Mouse (Mus musculus) stomach, embryonic 16.5 days (tissue): ENCODE measurements around the gene Bace2. TPM values are rescaled to one million over a fixed set of nuclear protein-coding genes. Genes with fewer than 3 reads are reported as not detected.

ENCODE experiments used
- ATAC-seq: fragments of 200-750 bp; cut with Nextera tagmentation; 2 replicates; pipeline ENCODE4 v1.8.0; 2017; ENCODE audit warnings: moderate number of reproducible peaks, moderate TSS enrichment; ENCODE audit not compliant: insufficient read depth, low FRiP score
- H3K27ac ChIP-seq: fragments of 300-500 bp; sonication (generic); 2 replicates; pipeline ENCODE4 v1.5.1; 2014; ENCODE audit warnings: low read length
- H3K27me3 ChIP-seq: fragments of 300-500 bp; sonication (generic); 2 replicates; pipeline ENCODE4 v1.6.1; 2014; ENCODE audit warnings: low read length, control low read depth, mixed read lengths; ENCODE audit not compliant: control insufficient read depth, insufficient read depth
- H3K36me3 ChIP-seq: fragments of 300-500 bp; sonication (generic); 2 replicates; pipeline ENCODE4 v1.6.1; 2014; ENCODE audit warnings: low read length; ENCODE audit not compliant: control insufficient read depth, insufficient read depth
- H3K4me1 ChIP-seq: fragments of 300-500 bp; sonication (generic); 2 replicates; pipeline ENCODE4 v1.6.1; 2014; ENCODE audit warnings: low read length, control low read depth, mixed read lengths; ENCODE audit not compliant: control insufficient read depth, insufficient read depth
- H3K4me2 ChIP-seq: fragments of 300-500 bp; sonication (generic); 2 replicates; pipeline ENCODE4 v1.6.1; 2014; ENCODE audit warnings: low read depth, low read length, mixed read lengths
- H3K4me3 ChIP-seq: fragments of 300-500 bp; sonication (generic); replicated peaks from 2 replicates; pipeline ENCODE4 v1.5.1; 2014; ENCODE audit warnings: mild to moderate bottlenecking, low read length
- H3K9ac ChIP-seq: fragments of 300-500 bp; sonication (generic); 2 replicates; pipeline ENCODE4 v1.6.1; 2014; ENCODE audit warnings: low read length
- H3K9me3 ChIP-seq: fragments of 300-500 bp; sonication (generic); replicated peaks from 2 replicates; pipeline ENCODE4 v1.6.1; 2016; ENCODE audit warnings: low read length, control low read depth; ENCODE audit not compliant: control insufficient read depth
- WGBS: fragments of 180-500 bp; shearing (Covaris S2); extraction: QIAGEN DNeasy Blood & Tissue Kit; methylation state at CpG from one replicate; pipeline ENCODE4 v1.1.7; 2014; 5-methylcytosine and 5-hydroxymethylcytosine counted together
- polyA plus RNA-seq: library from polyadenylated mRNA; unstranded; fragments of >200 nt; fragmentation: Nextera tagmentation; extraction: Ambion mirVana; gene quantifications from 2 replicates; pipeline ENCODE4 v1.2.1, GENCODE M21; 2015

Gene Bace2
- polyA plus RNA-seq, 1 experiment from 2014 or later: 116 TPM

GRCm38 (mm10) chr16:97421671-97422070 is 65.1 kb downstream of the Bace2 start:
- Histone ChIP-seq H3K9ac (no peak overlapping the region), H3K27ac (no peak overlapping the region), H3K36me3 (no peaks in the 10 kb centered on the region), H3K4me3 (no peak overlapping the region), H3K4me1 (no peaks in the 10 kb centered on the region), H3K27me3 (no peaks in the 10 kb centered on the region), H3K4me2 (no peak overlapping the region), H3K9me3 (no peaks in the 10 kb centered on the region)
- 78% methylated on average over 6 of the region's 6 CpGs for WGBS
- no peak for ATAC-seq

- Histone ChIP-seq H3K4me3 (no peak overlapping the region), H3K9me3 (no peaks in the 10 kb centered on the region), H3K36me3 (no peaks in the 10 kb centered on the region), H3K4me1 (no peaks in the 10 kb centered on the region), H3K27ac (no peak overlapping the region), H3K4me2 (no peak overlapping the region), H3K27me3 (no peaks in the 10 kb centered on the region), H3K9ac (no peak overlapping the region)
- WGBS: 66% methylated on average over 1 of the region's 1 CpGs
- ATAC-seq: no peak
These were observed 67.1 kb downstream of the Bace2 start for GRCm38 (mm10) chr16:97423627-97424026.

- 83% methylated on average over 3 of the region's 3 CpGs for WGBS
- Histone ChIP-seq H3K36me3 (no peaks in the 10 kb centered on the region), H3K27ac (no peak overlapping the region), H3K4me3 (no peak overlapping the region), H3K9ac (no peak overlapping the region), H3K27me3 (no peaks in the 10 kb centered on the region), H3K4me2 (no peak overlapping the region), H3K4me1 (no peaks in the 10 kb centered on the region), H3K9me3 (no peaks in the 10 kb centered on the region)
- no peak for ATAC-seq
These were observed 71.5 kb downstream of the Bace2 start for GRCm38 (mm10) chr16:97428026-97428425.

GRCm38 (mm10) chr16:97430091-97430490 is 73.5 kb downstream of the Bace2 start:
- 95% methylated on average over 4 of the region's 4 CpGs for WGBS
- H3K4me1 ChIP-seq: no peaks in the 10 kb centered on the region
- no peaks in the 10 kb centered on the region for H3K27me3 ChIP-seq
- H3K9ac ChIP-seq: no peak overlapping the region
- H3K27ac ChIP-seq: no peak overlapping the region
- no peak for ATAC-seq
- H3K4me2 ChIP-seq: no peak overlapping the region
- no peak overlapping the region for H3K4me3 ChIP-seq
- H3K9me3 ChIP-seq: no peaks in the 10 kb centered on the region
- no peaks in the 10 kb centered on the region for H3K36me3 ChIP-seq

GRCm38 (mm10) chr16:97431328-97431727 is 74.8 kb downstream of the Bace2 start:
- H3K27me3 ChIP-seq: no peaks in the 10 kb centered on the region
- no peak for ATAC-seq
- H3K27ac ChIP-seq: no peak overlapping the region
- H3K9ac ChIP-seq: no peak overlapping the region
- H3K4me1 ChIP-seq: no peaks in the 10 kb centered on the region
- H3K9me3 ChIP-seq: no peaks in the 10 kb centered on the region
- H3K4me2 ChIP-seq: no peak overlapping the region
- WGBS: 58% methylated on average over 4 of the region's 4 CpGs
- H3K4me3 ChIP-seq: no peak overlapping the region
- no peaks in the 10 kb centered on the region for H3K36me3 ChIP-seq

- H3K4me1 ChIP-seq: no peaks in the 10 kb centered on the region
- no peak overlapping the region for H3K9ac ChIP-seq
- 66% methylated on average over 2 of the region's 2 CpGs for WGBS
- ATAC-seq: no peak
- H3K27ac ChIP-seq: no peak overlapping the region
- no peaks in the 10 kb centered on the region for H3K27me3 ChIP-seq
- H3K4me2 ChIP-seq: no peak overlapping the region
- no peaks in the 10 kb centered on the region for H3K9me3 ChIP-seq
- no peak overlapping the region for H3K4me3 ChIP-seq
- no peaks in the 10 kb centered on the region for H3K36me3 ChIP-seq
These were observed 77.7 kb downstream of the Bace2 start for GRCm38 (mm10) chr16:97434206-97434605.

GRCm38 (mm10) chr16:97437448-97438056 is 81.0 kb downstream of the Bace2 start:
- H3K4me2 ChIP-seq: no peak overlapping the region
- H3K9ac ChIP-seq: no peak overlapping the region
- no peaks in the 10 kb centered on the region for H3K4me1 ChIP-seq
- no peaks in the 10 kb centered on the region for H3K36me3 ChIP-seq
- no peaks in the 10 kb centered on the region for H3K27me3 ChIP-seq
- H3K4me3 ChIP-seq: no peak overlapping the region
- H3K27ac ChIP-seq: no peak overlapping the region
- WGBS: 27% methylated on average over 1 of the region's 1 CpGs
- no peaks in the 10 kb centered on the region for H3K9me3 ChIP-seq
- no peak for ATAC-seq

GRCm38 (mm10) chr16:97438191-97438590 is 81.6 kb downstream of the Bace2 start:
- Histone ChIP-seq H3K4me3 (no peak overlapping the region), H3K9ac (no peak overlapping the region), H3K27me3 (no peaks in the 10 kb centered on the region), H3K36me3 (no peaks in the 10 kb centered on the region), H3K9me3 (no peaks in the 10 kb centered on the region), H3K27ac (no peak overlapping the region), H3K4me1 (no peaks in the 10 kb centered on the region), H3K4me2 (no peak overlapping the region)
- ATAC-seq: no peak
- 82% methylated on average over 3 of the region's 3 CpGs for WGBS

- no peak overlapping the region for H3K9ac ChIP-seq
- no peak overlapping the region for H3K4me3 ChIP-seq
- 76% methylated on average over 9 of the region's 9 CpGs for WGBS
- no peaks in the 10 kb centered on the region for H3K9me3 ChIP-seq
- no peak for ATAC-seq
- H3K4me1 ChIP-seq: no peaks in the 10 kb centered on the region
- no peak overlapping the region for H3K4me2 ChIP-seq
- H3K27me3 ChIP-seq: no peaks in the 10 kb centered on the region
- H3K27ac ChIP-seq: no peak overlapping the region
- no peaks in the 10 kb centered on the region for H3K36me3 ChIP-seq
These were observed 85.4 kb downstream of the Bace2 start for GRCm38 (mm10) chr16:97441967-97442366.
